Mouse (Mus musculus): Measurements from ENCODE around the gene Stard10.

GRCm38 (mm10) chr7:101311061-101311460 lies 5.8 kb upstream of the Stard10 start:
- TF ChIP-seq CTCF (IDR thresholded peaks at IDR 0.05; ENCODE audit: low read depth) (no peak), EP300 (IDR thresholded peaks at IDR 0.05; ENCODE audit: low read depth) (no peak)

Data from liver, postnatal 0 days (tissue).